ENCODE assay signal across 8 mouse cellular contexts in genomic region chr10:18844441-18845286, GRCm38 (mm10). TPM values are rescaled to one million over a fixed set of nuclear protein-coding genes. Genes with fewer than 3 reads are reported as not detected.
DNase-seq lines count a peak whose midpoint lies in the region; ATAC-seq and TF ChIP-seq lines count a peak whose summit lies in the region.

Gene Perp (plus strand): TSS chr10:18845020.

- no peak for TF ChIP-seq CTCF in gastrocnemius, adult 2 months (IDR thresholded peaks at IDR 0.05)
- TF ChIP-seq CTCF in cerebellum, adult 2 months (IDR thresholded peaks at IDR 0.05; ENCODE audit: borderline replicate concordance, insufficient read depth, low read depth, low read length): peak; percentile 15; the same call in 1 of the 2 replicates
- TF ChIP-seq CTCF in liver, adult 2 months (IDR thresholded peaks at IDR 0.05; ENCODE audit: low read depth, low read length): peak; percentile 55

- 0 out of 2 replicates have a peak, but pooled peaks cover 5% of the 10 kb centered on the region for H3K4me1 ChIP-seq in cerebellum, adult 2 months (ENCODE audit: control insufficient read depth, insufficient read depth, low read length)
- peaks cover 16% of the 10 kb centered on the region for H3K4me1 ChIP-seq in liver, adult 2 months (ENCODE audit: control insufficient read depth, insufficient read depth, low read length)
- H3K4me1 ChIP-seq in midbrain, embryonic 16.5 days (ENCODE audit: control insufficient read depth, insufficient read depth, low read length): peaks cover 6% of the 10 kb centered on the region

- peak; percentile 56 for DNase-seq in gastrocnemius, adult 2 months
- no peak for DNase-seq in gastrocnemius, postnatal 25 days
- DNase-seq in cerebellum, adult 2 months: peak; percentile 60 to 71
- DNase-seq in forelimb bud, embryonic 11.5 days (ENCODE audit: low read depth, low spot score): peak; percentile 39
- peak; percentile 60 for DNase-seq in induced T-regulatory cell, adult 2 months (ENCODE audit: low read depth)
- peak; percentile 95 for DNase-seq in liver, adult 2 months (ENCODE audit: extremely low read depth, low read depth, low spot score)
- peak; percentile 39 to 41 for DNase-seq in thymus, adult 18-20 months

- ATAC-seq in midbrain, embryonic 16.5 days: peak; percentile 93

- TF ChIP-seq POLR2A in cerebellum, adult 2 months (IDR thresholded peaks at IDR 0.05; ENCODE audit: borderline replicate concordance, insufficient read depth, low read length): no peak
- TF ChIP-seq POLR2A in liver, adult 2 months (IDR thresholded peaks at IDR 0.05; ENCODE audit: extremely low read depth, insufficient read depth, low read length): 0 out of 2 replicates have a peak, but pooled peaks have one; percentile 9

- H3K79me2 ChIP-seq in liver, adult 2 months (ENCODE audit: control insufficient read depth, insufficient read depth, low read length): peaks cover 12% of the 10 kb centered on the region; the same call in 1 of the 2 replicates

- H3K9ac ChIP-seq in liver, adult 2 months (ENCODE audit: low read depth, low read length): peak within 1 kb of the TSS; percentile 98
- peak within 1 kb of the TSS; percentile 72 for H3K9ac ChIP-seq in midbrain, embryonic 16.5 days (ENCODE audit: low read depth, low read length)

- peak within 1 kb of the TSS; percentile 71 for H3K4me3 ChIP-seq in gastrocnemius, adult 2 months
- H3K4me3 ChIP-seq in cerebellum, adult 2 months (replicated peaks; ENCODE audit: insufficient read depth, low read depth, low read length): peak within 1 kb of the TSS; percentile 74
- H3K4me3 ChIP-seq in liver, adult 2 months (ENCODE audit: insufficient read depth, low read depth, low read length): peak within 1 kb of the TSS; percentile 99
- peak within 1 kb of the TSS; percentile 64 for H3K4me3 ChIP-seq in midbrain, embryonic 16.5 days (ENCODE audit: low read depth, low read length)

- H3K27ac ChIP-seq in gastrocnemius, adult 2 months: no peak within 1 kb of the TSS
- no peak within 1 kb of the TSS for H3K27ac ChIP-seq in cerebellum, adult 2 months (ENCODE audit: insufficient read depth, low read length)
- H3K27ac ChIP-seq in liver, adult 2 months (replicated peaks; ENCODE audit: insufficient read depth, low read depth, low read length): peak within 1 kb of the TSS; percentile 94
- H3K27ac ChIP-seq in midbrain, embryonic 16.5 days (ENCODE audit: low read length): no peak within 1 kb of the TSS

- no peaks in the 10 kb centered on the region for H3K9me3 ChIP-seq in midbrain, embryonic 16.5 days (replicated peaks; ENCODE audit: control insufficient read depth, low read length, poor library complexity, severe bottlenecking)

- no peaks in the 10 kb centered on the region; the same call in 1 of the 2 replicates for H3K27me3 ChIP-seq in cerebellum, adult 2 months (ENCODE audit: control insufficient read depth, insufficient read depth, low read length)
- H3K27me3 ChIP-seq in liver, adult 2 months (ENCODE audit: control insufficient read depth, insufficient read depth, low read length): no peaks in the 10 kb centered on the region
- peaks cover 18% of the 10 kb centered on the region for H3K27me3 ChIP-seq in midbrain, embryonic 16.5 days (ENCODE audit: control insufficient read depth, insufficient read depth, low read depth, low read length)

- WGBS in cerebellum, adult 2 months: 4% methylated on average over 54 of the region's 54 CpGs
- WGBS in liver, adult 2 months: 2% methylated on average over 53 of the region's 54 CpGs
- WGBS in midbrain, embryonic 16.5 days: 4% methylated on average over 54 of the region's 54 CpGs

- intact Hi-C loops in gastrocnemius, adult 2 months (cut with DNase I): loop anchor here (10.0 kb wide), 1 partner anchor 280 kb away; no protein-coding TSS in a partner anchor

- H3K4me2 ChIP-seq in midbrain, embryonic 16.5 days (ENCODE audit: low read length): peak within 1 kb of the TSS; percentile 95

- no peaks in the 10 kb centered on the region for H3K36me3 ChIP-seq in liver, adult 2 months (ENCODE audit: control insufficient read depth, insufficient read depth, low read length)
- H3K36me3 ChIP-seq in midbrain, embryonic 16.5 days (ENCODE audit: control insufficient read depth, insufficient read depth, low read length): no peaks in the 10 kb centered on the region

RNA-seq across cellular contexts. Expression of gene Perp, which starts in this region (rescaled TPM):
- 1 to 10 TPM; 1.4 to 2.9 TPM for total RNA-seq in gastrocnemius, adult 2 months (2021)
- total RNA-seq in gastrocnemius, postnatal 25 days (2021): 1 to 10 TPM; 1.5 to 2.2 TPM
- 5.1 and 7.9 TPM in 2 replicates for polyA plus RNA-seq in cerebellum, adult 2 months (2012; rRNA removed)
- 83.0 and 91.4 TPM in 2 replicates for total RNA-seq in liver, adult 2 months (2014; rRNA removed)
- 124 and 164 TPM in 2 replicates for polyA plus RNA-seq in liver, adult 2 months (2012; rRNA removed)
- polyA plus RNA-seq in midbrain, embryonic 16.5 days (2015; fragmentation: Nextera tagmentation; extraction: Ambion mirVana): 11.7 and 12.4 TPM in 2 replicates

Comparison
In these comparisons a context has a peak if more than half of its experiments do, and no peak if none do; other contexts are left out.
1. RNA of gene Perp (total RNA-seq): 83.0 to 91.4 TPM in liver, adult 2 months; 1.4 to 2.9 TPM in gastrocnemius, adult 2 months and 1.5 to 2.2 TPM in gastrocnemius, postnatal 25 days; every median in the first group is over 10 times any median in the second.
2. Peak in every context shown above with its lines, with median percentiles within 50 percentile points of each other: H3K4me3 ChIP-seq.